Mouse (Mus musculus) adrenal gland, adult 18-20 months (tissue): ENCODE data around the gene Tmem229b. TPM values are rescaled to one million over a fixed set of nuclear protein-coding genes. Genes with fewer than 3 reads are reported as not detected.
"Not testable (repeated sequence)": the region's sequence is repeated elsewhere in the genome, so short reads cannot be mapped to it uniquely, and the experiment has no call there.

Experiments
- DNase-seq, 2 experiments: peaks; one replicate each; pipeline ENCODE4 v3.0.0; 2021 to 2022; ENCODE audit warnings: low spot score in 2 of 2
- long read RNA-seq, 2 experiments: library from polyadenylated mRNA; stranded (forward); transcript quantifications; one replicate each; pipeline ENCODE4 v2.0.0; 2021
- total RNA-seq, 2 experiments: library from RNA; stranded (reverse); gene quantifications; 1 replicate in 1 of 2; 2 replicates in 1 of 2; pipeline ENCODE4 v1.2.3; 2021

Tmem229b gene
- 10 to 100 TPM in 1 of 2 experiments, 1 to 10 TPM in 1; 6.2 to 10.3 TPM for total RNA-seq
- long read RNA-seq, experiment 1, partial matches to known transcripts: 2 of 4 reads
- long read RNA-seq, experiment 1, other reads (novel, unspliced or antisense): 1 of 4 reads
- long read RNA-seq, experiment 2, partial matches to known transcripts: 0 of 1 reads
- long read RNA-seq, experiment 2, other reads (novel, unspliced or antisense): 1 of 1 reads

DNA sequence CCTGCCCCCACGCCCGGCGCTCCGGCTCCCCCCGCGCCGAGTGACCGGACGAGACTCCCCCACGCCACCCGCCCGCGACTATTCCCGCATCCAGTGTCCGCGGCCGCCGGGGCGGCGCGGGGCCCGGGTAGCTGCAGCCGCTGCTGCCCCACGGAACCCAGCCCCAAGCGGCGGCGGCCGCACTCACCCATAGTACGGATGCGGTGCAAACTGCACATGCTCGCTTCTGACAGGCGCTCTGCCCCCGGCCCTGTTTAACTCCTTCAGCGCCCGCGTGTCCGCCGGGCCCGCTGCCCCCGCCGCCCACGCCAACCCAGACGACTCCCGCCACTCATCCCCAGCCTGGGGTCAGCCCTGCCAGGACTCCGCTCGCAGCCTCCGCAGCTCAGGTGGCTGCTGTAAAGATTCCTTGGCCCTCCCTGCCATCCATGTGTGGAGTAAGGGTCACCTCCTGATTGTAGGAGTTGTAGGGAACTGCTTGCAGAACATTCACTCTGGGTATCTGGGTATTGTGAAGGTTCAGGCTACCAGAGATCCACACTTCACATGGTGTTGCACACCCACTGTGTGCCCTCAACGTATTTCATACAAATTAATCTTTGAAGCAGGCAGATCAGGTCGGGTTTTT, at the start of gene Tmem229b:
Gene Tmem229b, minus strand, starts transcription at position 502 of the 628 bp plus-strand sequence.
- peak in 1 of 2 experiments; percentile 56 for DNase-seq

DNA sequence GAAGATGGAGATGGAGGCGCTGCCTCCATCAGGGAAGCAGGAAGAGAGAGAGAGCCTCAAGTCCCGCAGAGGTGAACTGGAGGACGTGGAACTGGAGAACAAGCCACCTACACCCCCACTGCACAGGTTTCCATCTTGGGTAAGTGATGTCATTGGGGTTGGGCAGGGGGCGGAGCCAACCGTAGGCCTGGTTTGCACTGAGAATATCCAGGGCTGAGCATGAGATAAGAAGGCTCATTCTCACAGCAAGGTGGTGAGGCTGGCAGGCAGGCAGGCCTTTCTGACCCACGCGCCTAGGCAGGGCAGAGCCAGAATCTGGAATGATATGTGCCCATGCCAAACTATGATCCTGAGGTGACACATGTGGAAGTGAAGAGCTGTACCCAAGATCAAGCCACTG, 47.8 kb upstream of the Tmem229b start:
- no peak for DNase-seq

DNA sequence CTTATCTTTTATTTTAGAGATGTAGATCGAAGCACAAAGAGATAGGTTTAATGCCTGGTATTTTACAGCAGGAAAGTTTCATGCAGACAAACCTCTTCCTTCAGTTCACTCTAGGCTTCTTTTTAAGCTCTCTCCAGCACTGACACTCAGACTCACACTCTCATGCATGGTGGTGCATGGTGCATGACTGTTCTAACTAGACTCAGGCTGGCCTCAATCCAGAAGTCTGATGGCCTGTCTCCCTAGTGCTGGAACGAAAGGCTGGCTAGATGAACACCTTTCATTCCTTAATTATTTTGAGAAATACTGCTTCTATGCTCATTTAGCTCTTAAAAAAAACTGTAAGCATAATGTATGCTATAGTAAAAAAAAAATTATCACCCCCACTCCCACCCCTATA, 44.6 kb upstream of the Tmem229b start:
- no peak for DNase-seq

DNA sequence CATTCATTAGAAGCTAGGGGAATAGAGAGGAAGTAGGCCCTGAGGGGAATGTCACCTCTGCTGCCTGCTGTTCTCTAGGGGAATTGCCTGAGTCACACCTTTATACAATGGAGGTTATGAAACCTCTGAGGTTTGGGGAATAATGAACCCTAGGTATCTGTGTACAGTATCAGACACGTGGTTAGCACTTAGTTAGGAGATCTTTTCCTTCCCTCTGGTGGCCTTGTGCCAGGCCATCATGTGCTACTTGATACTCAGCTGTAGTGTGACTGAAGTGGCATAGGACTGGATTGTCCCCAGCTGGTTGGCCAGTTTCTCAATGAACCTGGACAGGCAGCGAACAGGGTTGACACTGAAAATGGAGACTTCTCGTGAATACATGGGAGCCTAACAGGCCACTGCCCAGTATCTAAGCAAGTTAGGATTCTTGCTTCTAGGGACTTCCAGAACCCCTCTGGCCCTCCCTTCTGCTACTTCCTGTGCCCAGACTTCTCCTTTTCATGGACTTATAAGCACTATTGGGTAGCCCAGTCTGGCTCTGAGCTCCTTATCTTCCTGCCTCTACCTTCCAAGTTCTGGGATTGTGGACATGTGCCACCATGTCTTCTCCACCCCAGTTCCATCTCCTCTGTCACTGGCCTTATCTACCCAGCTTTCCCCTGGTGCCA, 43.3 kb upstream of the Tmem229b start:
- DNase-seq: no peak

DNA sequence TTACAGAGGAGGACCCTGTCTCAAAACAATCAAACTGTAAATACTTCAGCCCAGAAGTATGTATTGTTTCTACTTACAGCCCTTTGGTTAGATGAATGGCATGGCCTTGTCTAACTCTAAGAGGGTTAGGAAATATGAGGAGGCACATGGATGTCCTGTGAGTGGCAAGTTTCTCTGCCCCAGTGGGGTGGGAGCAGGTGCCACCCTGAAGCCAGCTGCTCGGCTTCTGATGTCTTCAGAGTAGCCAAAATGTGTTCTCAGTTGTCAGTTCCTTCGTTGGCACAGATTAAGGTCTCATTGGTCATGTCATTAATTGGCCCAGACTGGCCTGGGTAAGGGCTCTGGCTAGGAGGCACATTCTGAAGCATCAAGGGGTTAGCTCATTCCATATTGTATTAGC, 42.4 kb upstream of the Tmem229b start:
- no peak for DNase-seq

DNA sequence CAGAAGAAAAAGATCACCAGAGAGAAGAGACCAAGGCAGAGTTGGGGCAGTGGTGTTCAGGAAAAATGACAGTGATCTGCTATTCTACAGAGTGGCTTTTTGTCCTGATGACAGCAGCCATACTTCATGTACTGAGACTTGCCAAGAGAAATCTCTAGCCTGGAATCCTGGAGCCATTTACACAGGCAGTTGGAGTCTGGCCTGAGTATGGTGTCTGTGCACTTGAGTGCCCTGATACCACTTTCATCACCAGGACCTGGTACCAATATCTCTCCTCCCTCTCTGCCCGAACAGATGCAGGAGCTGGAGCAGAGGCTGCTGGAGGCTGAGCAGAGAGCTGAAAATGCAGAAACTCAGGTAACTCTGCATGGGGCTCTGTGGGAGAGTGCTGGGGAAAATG, 41.5 kb upstream of the Tmem229b start:
- DNase-seq: no peak

DNA sequence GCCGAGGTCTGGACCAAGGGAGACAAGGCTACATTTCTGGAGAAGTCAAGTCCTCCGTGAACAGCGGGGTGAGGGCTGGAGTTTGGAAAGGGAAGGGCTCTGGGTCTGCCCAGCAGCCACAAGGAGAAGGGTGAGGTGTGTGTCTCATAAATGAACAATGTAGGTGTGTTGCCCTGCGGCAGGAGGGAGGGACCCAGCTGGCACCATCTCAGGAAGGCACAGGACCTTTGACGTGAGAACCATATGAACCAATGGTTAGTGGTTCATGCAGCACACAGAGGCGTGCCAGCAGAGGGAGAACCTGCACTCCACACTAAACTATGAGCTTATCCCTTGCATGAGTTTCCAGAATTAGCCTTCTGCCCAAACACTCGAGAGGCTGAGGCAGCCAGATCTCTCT, 39.8 kb upstream of the Tmem229b start:
- no peak for DNase-seq

DNA sequence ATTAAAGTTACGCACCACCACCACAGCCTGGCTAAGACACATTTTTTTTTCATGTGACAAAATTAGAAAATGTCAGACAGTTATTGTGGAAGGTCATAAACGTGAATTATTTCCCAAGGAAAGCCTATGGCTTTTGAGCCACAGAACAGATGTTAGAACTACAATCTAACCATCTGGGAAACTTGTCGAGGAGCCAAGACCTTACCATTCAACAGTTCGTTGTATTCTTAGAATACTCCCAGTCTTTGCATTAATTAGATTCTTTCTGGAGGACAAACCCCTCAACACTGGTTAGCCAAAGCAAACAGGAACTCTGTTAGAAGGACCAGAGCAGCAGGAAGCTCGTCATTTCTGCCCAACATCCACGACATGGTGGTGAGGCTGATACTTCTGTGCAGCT, 38.7 kb upstream of the Tmem229b start:
- no peak for DNase-seq

DNA sequence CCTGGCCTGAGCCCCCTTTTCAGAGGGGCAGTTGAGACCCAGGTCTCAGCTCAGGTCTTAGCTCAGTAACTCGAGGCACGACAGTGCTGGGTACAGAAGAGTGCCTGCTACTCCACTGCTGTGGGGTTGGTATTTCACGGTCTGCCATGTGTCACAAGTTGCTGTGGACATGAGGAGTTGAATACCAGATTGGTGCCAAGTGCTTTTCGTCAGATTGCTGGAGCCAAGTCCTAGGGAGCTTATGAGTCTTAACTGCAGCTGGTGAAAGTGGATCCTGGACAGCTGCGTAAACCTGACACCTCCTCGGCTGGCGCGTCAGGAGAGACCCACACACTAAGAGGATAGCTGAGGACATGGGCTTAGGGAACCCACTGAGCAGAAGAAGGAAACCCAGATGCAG, 37.2 kb upstream of the Tmem229b start:
- no peak for DNase-seq

DNA sequence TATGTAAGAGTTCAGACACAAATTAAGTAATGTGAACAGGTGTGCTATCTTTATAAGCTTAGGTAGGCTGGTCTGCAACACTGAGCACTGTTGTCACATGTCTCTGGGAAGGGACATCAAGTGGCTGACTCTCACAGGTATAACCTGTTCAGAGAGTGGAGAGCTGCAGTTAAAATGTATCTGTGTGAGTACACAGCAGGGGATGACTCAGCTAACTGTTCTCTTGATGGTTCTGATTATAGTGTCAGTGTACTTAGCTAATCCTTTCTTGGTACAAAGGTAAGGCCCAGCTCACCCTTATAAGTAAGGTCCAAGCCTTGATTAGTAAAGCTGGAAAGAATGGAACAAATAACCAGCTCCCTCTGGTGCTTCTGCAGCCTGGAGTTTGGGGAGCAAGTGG, 34.0 kb upstream of the Tmem229b start:
- no peak for DNase-seq

DNA sequence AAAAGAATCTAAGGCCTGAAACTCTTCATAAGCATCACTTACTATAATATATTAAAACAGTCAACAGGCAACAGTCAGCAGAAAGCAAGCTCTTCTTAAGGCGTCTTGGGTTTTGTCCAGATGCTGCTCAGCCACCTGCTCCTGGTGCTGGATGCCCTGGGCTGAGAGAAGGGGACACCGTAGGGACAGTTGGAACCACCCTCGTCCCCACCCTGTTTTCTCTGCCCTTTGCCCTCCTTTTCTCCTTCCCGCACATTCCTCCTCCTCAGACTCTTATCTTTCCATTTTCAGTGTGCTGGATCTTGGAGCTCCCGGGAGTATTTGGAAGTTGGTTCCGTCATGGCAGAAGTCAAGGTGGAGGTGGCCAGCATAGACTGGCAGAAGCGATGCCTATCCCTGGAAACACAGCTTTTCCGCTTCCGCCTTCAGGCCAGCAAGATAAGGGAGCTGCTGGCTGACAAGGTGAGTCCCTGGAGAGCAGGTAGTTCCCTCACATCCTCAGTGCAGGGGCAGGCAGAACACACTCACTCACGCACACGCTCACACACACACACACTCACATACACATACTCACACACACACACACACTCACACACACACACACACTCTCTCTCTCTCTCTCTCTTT, 32.9 kb upstream of the Tmem229b start:
- DNase-seq: no peak

DNA sequence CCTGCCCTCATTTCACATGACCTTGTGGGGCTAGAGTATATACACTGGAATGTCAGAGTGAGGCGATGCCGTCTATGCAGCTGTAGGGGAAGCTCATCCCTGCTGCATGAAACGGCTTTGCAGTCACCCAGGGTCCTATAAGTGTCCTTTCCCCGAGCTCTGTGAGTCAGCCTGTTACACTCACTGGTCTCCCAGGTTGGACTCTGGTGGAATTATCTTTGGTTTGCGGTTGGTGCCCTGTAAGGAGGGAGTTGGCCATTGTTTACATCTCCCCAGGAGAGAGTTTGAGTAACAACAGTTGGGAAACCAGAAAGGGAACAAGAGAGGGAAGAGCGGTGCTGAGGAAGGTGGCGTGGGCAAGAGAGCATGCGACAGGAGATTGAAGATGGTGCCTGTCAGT, 32.3 kb upstream of the Tmem229b start:
- no peak for DNase-seq

DNA sequence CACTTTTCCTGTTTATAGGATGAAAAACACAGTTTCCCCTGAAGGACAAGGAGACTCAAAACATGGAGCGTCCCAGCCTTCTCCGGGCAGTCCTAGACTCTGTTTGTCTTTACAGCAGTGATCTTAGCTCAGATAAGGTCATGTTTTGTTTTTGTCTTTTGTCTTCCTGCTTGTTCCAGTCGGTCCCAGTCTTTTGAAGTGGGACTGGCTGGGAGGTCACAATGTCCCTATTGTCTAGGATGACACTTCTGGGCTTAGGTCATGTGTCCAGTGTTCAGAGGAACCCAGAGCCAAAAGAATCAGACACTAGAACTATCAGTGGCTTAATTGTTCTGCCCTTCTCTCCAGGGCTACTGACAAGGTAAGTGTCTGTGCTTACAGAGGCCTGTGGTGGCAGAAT, 27.9 kb upstream of the Tmem229b start:
- DNase-seq: no peak

DNA sequence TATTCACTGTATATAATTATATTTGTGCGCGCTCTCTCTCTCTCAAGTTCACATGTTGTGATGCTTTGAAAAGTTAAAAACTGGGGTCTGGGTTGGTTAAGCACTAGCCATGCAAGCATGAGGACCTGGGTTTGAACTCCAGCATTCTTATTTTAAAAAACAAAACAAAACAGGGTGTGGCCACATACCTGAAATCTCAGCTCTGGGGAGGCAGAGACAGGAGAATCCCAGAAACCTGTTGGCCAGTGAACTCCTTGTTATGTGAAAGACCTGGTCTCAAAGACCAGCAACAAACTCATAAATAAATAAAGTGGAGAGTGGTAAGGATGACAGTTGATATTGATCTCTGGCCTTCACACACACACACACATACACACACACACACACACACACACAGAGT, 26.9 kb upstream of the Tmem229b start:
- no peak for DNase-seq

DNA sequence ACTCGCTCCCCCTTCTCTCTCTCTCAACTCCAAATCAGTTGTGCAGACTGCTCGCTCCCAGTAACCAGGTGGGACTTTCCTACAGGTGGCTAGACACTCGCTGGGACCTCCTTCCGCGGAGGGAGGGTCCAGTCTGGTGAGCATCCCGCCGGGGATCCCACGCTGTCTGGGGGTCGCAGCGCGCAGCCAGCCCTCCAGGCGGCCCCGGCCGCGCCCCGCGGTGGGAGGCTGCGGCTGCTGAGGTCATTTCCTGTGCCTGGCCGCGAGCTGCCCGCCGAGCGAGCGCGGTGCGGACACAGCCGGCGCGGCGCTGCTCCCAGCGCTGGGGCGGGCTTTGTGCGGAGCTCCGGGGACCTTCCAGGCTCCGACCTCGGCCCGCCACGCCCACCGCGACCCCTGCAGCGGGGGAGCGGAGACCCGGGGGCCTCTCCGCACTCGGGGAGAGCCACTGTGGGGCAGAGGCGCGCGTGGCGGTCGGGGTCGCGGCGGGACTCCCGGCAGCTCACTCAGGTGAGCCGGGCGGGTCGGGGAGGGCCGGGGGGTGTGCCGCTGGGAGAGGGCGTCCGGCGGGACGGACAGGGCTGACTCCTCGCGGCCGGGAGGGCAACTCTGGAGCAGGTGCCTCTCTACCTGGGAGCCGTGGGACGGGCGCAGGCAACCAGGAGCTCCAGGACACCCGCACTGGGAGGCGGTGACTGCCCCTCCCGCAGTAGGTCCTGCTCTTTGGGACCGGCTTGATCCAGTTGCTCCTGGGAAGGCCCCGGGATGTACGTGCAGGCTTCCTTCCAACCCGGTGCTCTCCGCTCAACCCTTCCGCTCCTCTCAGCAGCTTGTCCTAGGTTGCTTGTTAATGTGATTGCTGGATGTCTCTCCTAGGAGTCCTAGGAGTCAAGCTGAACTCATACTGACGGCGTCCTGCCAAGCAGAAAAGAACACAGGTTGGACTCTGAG, 21.8 kb upstream of the Tmem229b start, which contains the start of gene Plekhh1:
Gene Plekhh1, plus strand, starts transcription at position 253 of the 951 bp plus-strand sequence.
- DNase-seq: peak; percentile 64 to 65

DNA sequence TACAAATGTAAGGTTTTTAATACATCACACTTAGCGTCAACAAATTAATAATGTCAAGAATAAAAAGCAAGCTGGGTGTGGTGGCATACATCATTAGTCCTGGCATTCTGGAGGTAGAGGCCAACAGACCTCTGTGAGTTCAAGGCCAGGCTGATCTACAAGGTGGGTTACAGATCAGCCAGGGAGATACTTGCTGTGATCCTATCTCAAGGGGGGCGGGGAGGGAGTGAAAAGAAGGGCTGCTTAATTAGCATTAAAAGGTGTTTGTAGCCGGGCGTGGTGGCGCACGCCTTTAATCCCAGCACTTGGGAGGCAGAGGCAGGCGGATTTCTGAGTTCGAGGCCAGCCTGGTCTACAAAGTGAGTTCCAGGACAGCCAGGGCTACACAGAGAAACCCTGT, 20.1 kb upstream of the Tmem229b start:
- DNase-seq: not testable (repeated sequence)

DNA sequence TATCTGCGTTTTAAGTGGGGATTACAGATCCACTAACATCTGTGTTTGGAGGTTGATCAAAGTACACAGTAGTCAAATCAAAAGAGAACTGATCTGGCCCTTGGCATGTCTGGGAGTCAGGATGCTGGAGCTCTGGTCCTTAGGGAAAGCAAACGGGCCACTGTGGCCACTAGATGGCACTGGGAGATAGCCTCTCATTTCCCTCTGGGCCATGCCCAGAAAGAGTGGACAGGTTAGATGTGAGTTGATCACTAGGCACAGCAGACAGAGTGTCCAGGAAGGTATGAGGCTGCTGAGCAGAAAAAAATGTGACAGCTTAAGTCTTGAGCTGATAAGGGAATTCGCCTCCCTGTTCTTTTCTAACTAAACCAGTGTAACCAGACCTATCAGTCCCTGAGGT, 15.5 kb upstream of the Tmem229b start:
- peak; percentile 53 to 55 for DNase-seq

DNA sequence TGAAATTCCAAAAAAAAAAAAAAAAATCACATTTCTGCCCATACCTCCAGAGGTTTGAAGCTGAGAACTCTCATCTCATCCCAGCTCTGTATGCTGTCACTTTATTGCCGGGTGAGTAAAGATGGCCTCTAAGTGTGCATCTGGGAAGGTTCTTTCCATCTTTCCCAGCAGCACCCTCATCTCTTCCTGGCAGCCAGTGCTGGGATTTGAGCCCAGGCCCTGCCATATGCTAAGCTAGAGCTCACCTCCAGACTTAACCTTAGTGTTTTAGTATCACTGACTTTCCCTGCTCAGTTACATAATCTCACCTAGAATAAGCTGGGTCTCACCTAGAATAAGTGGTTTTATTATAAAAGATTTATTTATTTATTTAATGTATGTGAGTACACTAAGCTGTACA, 14.5 kb upstream of the Tmem229b start:
- no peak for DNase-seq

DNA sequence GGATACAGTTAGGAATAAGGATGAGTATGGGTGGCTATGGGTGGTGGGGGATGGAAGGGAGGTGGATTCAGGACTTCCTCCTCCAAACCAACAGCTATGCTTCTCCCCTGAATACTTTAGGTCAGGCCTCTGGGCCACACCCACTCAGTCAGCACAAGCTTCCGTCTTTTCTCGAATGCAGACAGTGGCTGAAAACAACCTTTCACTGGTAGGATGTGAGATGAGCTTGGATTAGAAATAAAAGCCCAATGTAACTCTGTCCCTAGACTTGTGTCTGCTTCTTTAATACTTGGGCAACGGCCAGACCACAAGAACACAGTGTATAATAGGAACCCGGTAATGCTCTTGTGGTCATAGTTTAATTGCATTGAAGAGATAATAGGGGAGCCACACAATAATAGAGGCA, 10.6 kb upstream of the Tmem229b start:
- no peak for DNase-seq

DNA sequence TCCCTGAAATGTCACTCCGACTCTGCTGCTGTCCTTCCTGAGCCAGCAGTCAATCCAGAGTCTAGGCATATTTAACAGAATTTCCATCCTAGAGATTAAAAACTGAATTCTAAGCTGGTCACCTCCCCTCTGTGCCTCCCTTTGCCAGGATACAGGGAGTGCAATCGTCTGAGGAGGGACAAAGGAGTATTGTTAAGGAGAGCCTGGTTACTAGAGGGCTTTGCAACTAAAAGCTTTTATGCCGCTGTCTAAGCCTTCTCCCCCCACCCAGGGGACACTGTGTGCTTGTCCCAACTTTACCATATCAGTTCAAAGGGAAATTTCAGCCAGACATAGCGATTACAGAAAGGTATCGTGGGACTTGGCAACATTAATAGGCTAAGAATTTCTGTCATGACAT, 8.7 kb upstream of the Tmem229b start:
- no peak for DNase-seq

DNA sequence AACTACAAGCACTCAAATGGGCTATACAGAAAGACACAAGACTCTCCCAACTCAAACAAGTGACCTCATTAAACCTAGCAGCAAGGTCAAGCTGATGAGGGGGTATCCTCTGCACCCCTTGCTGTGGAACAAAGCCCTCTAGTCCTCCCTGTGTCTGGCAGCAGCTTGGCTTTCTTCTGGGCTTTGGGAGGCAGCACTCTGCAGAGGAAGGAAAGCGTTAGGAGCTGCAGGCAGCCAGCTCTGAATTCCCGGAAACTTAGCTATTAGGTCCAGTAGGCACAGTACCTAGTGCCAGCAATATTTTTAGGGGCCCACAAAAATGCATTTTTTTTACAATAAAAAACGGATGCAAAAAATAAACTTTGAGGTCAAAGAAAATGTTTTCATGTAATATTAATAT, 3.1 kb upstream of the Tmem229b start:
- no peak for DNase-seq
